Mouse (Mus musculus) kidney, postnatal 0 days (tissue): ENCODE measurements at regions not wholly inside any gene's neighbourhood (a gene's known extent, or its start where the extent isn't known, plus 50 kb on each side); places are given as distances from the start of the nearest gene placed in this dataset.
A peak's percentile ranks its signal among the peaks of the same experiment; 100 is the strongest.

Experiments
- ATAC-seq: fragments of 200-750 bp; cut with Nextera tagmentation; replicated peaks from 2 replicates; pipeline ENCODE4 v1.8.0; 2017; ENCODE audit warnings: low read depth, moderate number of reproducible peaks, moderate TSS enrichment, moderate library complexity; ENCODE audit not compliant: low FRiP score
- DNase-seq: peaks from one replicate; pipeline ENCODE4 v3.0.0-alpha.2; 2016; ENCODE audit warnings: low spot score
- H3K27ac ChIP-seq: fragments of 300-500 bp; sonication (generic); 2 replicates; pipeline ENCODE4 v1.5.1; 2014; ENCODE audit warnings: mild to moderate bottlenecking
- H3K27me3 ChIP-seq: fragments of 300-500 bp; sonication (generic); 2 replicates; pipeline ENCODE4 v1.6.1; 2014; ENCODE audit warnings: low read length, mixed read lengths; ENCODE audit not compliant: insufficient read depth
- H3K36me3 ChIP-seq: fragments of 300-500 bp; sonication (generic); 2 replicates; pipeline ENCODE4 v1.6.1; 2014; ENCODE audit warnings: low read length, mixed read lengths; ENCODE audit not compliant: insufficient read depth
- H3K4me1 ChIP-seq: fragments of 300-500 bp; sonication (generic); replicated peaks from 2 replicates; pipeline ENCODE4 v1.6.1; 2014; ENCODE audit warnings: antibody characterized with exemption, low read length, mixed read lengths; ENCODE audit not compliant: insufficient read depth
- H3K4me2 ChIP-seq: fragments of 300-500 bp; sonication (generic); 2 replicates; pipeline ENCODE4 v1.6.1; 2014; ENCODE audit warnings: mild to moderate bottlenecking, low read length, moderate library complexity, mixed read lengths
- H3K4me3 ChIP-seq: fragments of 300-500 bp; sonication (generic); replicated peaks from 2 replicates; pipeline ENCODE4 v1.5.1; 2014; ENCODE audit warnings: low read depth, low read length
- H3K9ac ChIP-seq: fragments of 300-500 bp; sonication (generic); 2 replicates; pipeline ENCODE4 v1.6.1; 2014; ENCODE audit warnings: low read depth, low read length
- H3K9me3 ChIP-seq: fragments of 300-500 bp; sonication (generic); replicated peaks from 2 replicates; pipeline ENCODE4 v1.6.1; 2016; ENCODE audit warnings: low read length, inconsistent platforms, mixed read lengths
- CTCF ChIP-seq: IDR thresholded peaks from 2 replicates; pipeline ENCODE4 v1.5.1; 2016; ENCODE audit warnings: antibody characterized with exemption, low read depth, mild to moderate bottlenecking, moderate library complexity
- WGBS: fragments of 180-500 bp; shearing (Covaris S2); extraction: QIAGEN DNeasy Blood & Tissue Kit; methylation state at CpG from one replicate; pipeline ENCODE4 v1.1.7; 2014; 5-methylcytosine and 5-hydroxymethylcytosine counted together

- TF ChIP-seq CTCF = no peak
- no peak overlapping the region for H3K4me3 ChIP-seq
- WGBS = 85% methylated on average over 7 of the region's 7 CpGs
- no peak overlapping the region for H3K27ac ChIP-seq
- H3K4me1 ChIP-seq = no peaks in the 10 kb centered on the region
- H3K27me3 ChIP-seq = no peaks in the 10 kb centered on the region
- H3K36me3 ChIP-seq = no peaks in the 10 kb centered on the region
- no peaks in the 10 kb centered on the region for H3K9me3 ChIP-seq
- ATAC-seq (no peak), DNase-seq (no peak)
- no peak overlapping the region for H3K9ac ChIP-seq
- H3K4me2 ChIP-seq = no peak overlapping the region
Observed at GRCm38 (mm10) chr13:5737214-5737613, 124.1 kb upstream of the Klf6 start.

- Histone ChIP-seq H3K4me3 (no peak overlapping the region), H3K4me2 (no peak overlapping the region), H3K27me3 (no peaks in the 10 kb centered on the region), H3K9me3 (no peaks in the 10 kb centered on the region), H3K9ac (no peak overlapping the region), H3K4me1 (no peaks in the 10 kb centered on the region), H3K36me3 (no peaks in the 10 kb centered on the region), H3K27ac (no peak overlapping the region)
- ATAC-seq (no peak), DNase-seq (no peak)
- 90% methylated on average over 1 of the region's 1 CpGs for WGBS
- no peak for TF ChIP-seq CTCF
Observed at GRCm38 (mm10) chr13:5740805-5741204, 120.5 kb upstream of the Klf6 start.

- no peak for ATAC-seq
- no peak overlapping the region for H3K4me3 ChIP-seq
Observed at GRCm38 (mm10) chr13:5744949-5745348, 116.3 kb upstream of the Klf6 start.

GRCm38 (mm10) chr13:5757176-5757575, 104.1 kb upstream of the Klf6 start:
- ATAC-seq (no peak), DNase-seq (no peak)
- Histone ChIP-seq H3K4me3 (no peak overlapping the region), H3K9ac (no peak overlapping the region), H3K4me2 (no peak overlapping the region), H3K4me1 (no peaks in the 10 kb centered on the region), H3K27ac (no peak overlapping the region), H3K36me3 (no peaks in the 10 kb centered on the region), H3K9me3 (no peaks in the 10 kb centered on the region), H3K27me3 (no peaks in the 10 kb centered on the region)
- 87% methylated on average over 3 of the region's 3 CpGs for WGBS
- TF ChIP-seq CTCF = no peak

More at GRCm38 (mm10) chr13:5744949-5745348, 116.3 kb upstream of the Klf6 start:
- Histone ChIP-seq H3K9me3 (no peaks in the 10 kb centered on the region), H3K27me3 (no peaks in the 10 kb centered on the region), H3K36me3 (no peaks in the 10 kb centered on the region), H3K27ac (no peak overlapping the region), H3K4me2 (no peak overlapping the region), H3K9ac (no peak overlapping the region), H3K4me1 (no peaks in the 10 kb centered on the region)
- TF ChIP-seq CTCF = no peak
- DNase-seq = no peak
- 87% methylated on average over 6 of the region's 6 CpGs for WGBS

GRCm38 (mm10) chr13:5757963-5758362, 103.3 kb upstream of the Klf6 start:
- TF ChIP-seq CTCF = no peak
- H3K4me2 ChIP-seq = no peak overlapping the region
- H3K36me3 ChIP-seq = no peaks in the 10 kb centered on the region
- ATAC-seq (no peak), DNase-seq (peak; percentile 78)
- no peak overlapping the region for H3K4me3 ChIP-seq
- H3K9ac ChIP-seq = no peak overlapping the region
- H3K4me1 ChIP-seq = no peaks in the 10 kb centered on the region
- 19% methylated on average over 1 of the region's 1 CpGs for WGBS
- H3K9me3 ChIP-seq = no peaks in the 10 kb centered on the region
- no peaks in the 10 kb centered on the region for H3K27me3 ChIP-seq
- no peak overlapping the region for H3K27ac ChIP-seq

- H3K27me3 ChIP-seq = no peaks in the 10 kb centered on the region
Observed at GRCm38 (mm10) chr13:5760030-5760429, 101.3 kb upstream of the Klf6 start.

GRCm38 (mm10) chr13:5766394-5766793, 94.9 kb upstream of the Klf6 start:
- 37% methylated on average over 6 of the region's 6 CpGs for WGBS
- no peak for TF ChIP-seq CTCF
- Histone ChIP-seq H3K4me2 (no peak overlapping the region), H3K27ac (no peak overlapping the region), H3K4me1 (no peaks in the 10 kb centered on the region), H3K27me3 (no peaks in the 10 kb centered on the region), H3K9ac (no peak overlapping the region), H3K4me3 (no peak overlapping the region), H3K9me3 (no peaks in the 10 kb centered on the region), H3K36me3 (no peaks in the 10 kb centered on the region)
- ATAC-seq (no peak), DNase-seq (peak; percentile 52)

More at GRCm38 (mm10) chr13:5760030-5760429, 101.3 kb upstream of the Klf6 start:
- Histone ChIP-seq H3K36me3 (no peaks in the 10 kb centered on the region), H3K4me3 (no peak overlapping the region), H3K9me3 (no peaks in the 10 kb centered on the region), H3K4me1 (no peaks in the 10 kb centered on the region), H3K4me2 (no peak overlapping the region), H3K9ac (no peak overlapping the region), H3K27ac (no peak overlapping the region)
- ATAC-seq (no peak), DNase-seq (no peak)
- peak; percentile 22; the same call in 1 of the 2 replicates for TF ChIP-seq CTCF
